ENCODE assay signal across 9 mouse cellular contexts in the genomic region with DNA sequence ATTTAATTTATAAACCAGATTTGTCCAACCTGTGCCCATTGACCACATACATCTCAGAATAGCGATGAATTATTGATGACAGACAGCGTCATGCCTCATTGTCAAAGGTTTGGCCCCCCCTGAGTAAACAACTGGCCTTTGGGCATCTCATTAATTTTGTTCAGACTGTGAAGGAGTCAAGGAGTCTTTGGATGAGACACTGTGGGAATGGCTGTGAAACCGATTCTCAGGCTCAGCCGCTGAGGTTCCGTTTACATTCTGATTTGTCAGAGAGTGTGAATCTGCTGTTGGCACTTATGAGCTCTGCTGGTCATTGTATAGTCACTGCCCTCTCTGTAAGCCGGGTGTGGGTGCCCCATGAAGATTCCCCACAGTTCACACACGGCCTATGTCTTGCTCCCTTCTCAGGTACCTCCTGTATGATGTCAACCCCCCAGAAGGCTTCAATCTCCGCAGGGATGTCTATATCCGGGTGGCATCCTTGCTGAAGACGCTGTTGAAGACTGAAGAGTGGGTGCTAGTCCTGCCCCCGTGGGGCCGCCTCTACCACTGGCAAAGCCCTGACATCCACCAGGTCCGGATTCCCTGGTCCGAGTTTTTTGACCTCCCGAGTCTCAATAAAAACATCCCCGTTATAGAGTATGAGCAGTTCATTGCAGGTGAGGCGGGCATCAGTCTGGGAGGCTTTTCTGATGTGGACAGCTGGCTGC. TPM values are rescaled to one million over a fixed set of nuclear protein-coding genes. Genes with fewer than 3 reads are reported as not detected.
DNase-seq lines count a peak whose midpoint lies in the region; ATAC-seq and TF ChIP-seq lines count a peak whose summit lies in the region.
"Had no signal": no experiment of that assay in that cellular context is flagged by ENCODE, and none has a peak within 500 bp of the region (broad histone marks: within the 10 kb centered on the region; RNA-seq: fewer than 3 reads in every experiment).

No protein-coding gene starts in this region.

- no peak for ATAC-seq in heart, embryonic 11.5 days (replicated peaks; ENCODE audit: insufficient number of reproducible peaks, low FRiP score, low TSS enrichment)
- no peak for ATAC-seq in hindbrain, embryonic 11.5 days (ENCODE audit: low FRiP score)

- H3K4me3 ChIP-seq in heart, embryonic 11.5 days (ENCODE audit: low read depth, low read length), result peak overlapping the region; percentile 95
- H3K4me3 ChIP-seq in cortical plate, adult 2 months (ENCODE audit: insufficient read depth, low read length), result peak overlapping the region; percentile 87; the same call in 1 of the 2 replicates
- peak overlapping the region; percentile 91 for H3K4me3 ChIP-seq in hindbrain, embryonic 11.5 days (ENCODE audit: low read depth, low read length)
- H3K4me3 ChIP-seq in midbrain, embryonic 10.5 days, result peak overlapping the region; percentile 95

- no peak for DNase-seq in heart, postnatal 25 days (ENCODE audit: low spot score)
- no peak for DNase-seq in hindbrain, embryonic 11.5 days (ENCODE audit: low spot score)
- DNase-seq in midbrain, embryonic 10.5 days (ENCODE audit: low spot score), result no peak
- no peak for DNase-seq in right cerebral cortex, adult 18-20 months
- DNase-seq in ovary, adult 18-20 months (ENCODE audit: low spot score), result no peak
- no peak for DNase-seq in embryo, embryonic 9.5 days (ENCODE audit: extremely low spot score)
- DNase-seq: kidney, postnatal 14 days had no signal

- no peak for TF ChIP-seq POLR2A in cortical plate, adult 2 months (IDR thresholded peaks at IDR 0.05; ENCODE audit: extremely low read depth, insufficient read depth, low read length)

- WGBS in heart, embryonic 11.5 days (ENCODE audit: insufficient replicate concordance), result 84% methylated on average over 17 of the region's 17 CpGs
- 87% methylated on average over 17 of the region's 17 CpGs for WGBS in hindbrain, embryonic 11.5 days
- 90% methylated on average over 17 of the region's 17 CpGs for WGBS in midbrain, embryonic 10.5 days

- H3K27ac ChIP-seq in heart, embryonic 11.5 days (ENCODE audit: low read depth, low read length), result no peak overlapping the region
- no peak overlapping the region for H3K27ac ChIP-seq in cortical plate, adult 2 months (ENCODE audit: insufficient read depth, low read length)
- no peak overlapping the region for H3K27ac ChIP-seq in hindbrain, embryonic 11.5 days (ENCODE audit: low read depth, low read length)
- no peak overlapping the region for H3K27ac ChIP-seq in midbrain, embryonic 10.5 days (replicated peaks)

- H3K9ac ChIP-seq in heart, embryonic 11.5 days (ENCODE audit: low read depth, low read length), result peak overlapping the region; percentile 11; the same call in 1 of the 2 replicates
- H3K9ac ChIP-seq in hindbrain, embryonic 11.5 days (ENCODE audit: low read depth, low read length), result no peak overlapping the region; the same call in 1 of the 2 replicates

- no peak for TF ChIP-seq CTCF in cortical plate, adult 2 months (IDR thresholded peaks at IDR 0.05; ENCODE audit: extremely low read depth, insufficient read depth, low read length)

- H3K4me1 ChIP-seq in heart, embryonic 11.5 days (ENCODE audit: control insufficient read depth, insufficient read depth, low read length), result peaks cover 13% of the 10 kb centered on the region; the same call in 1 of the 2 replicates
- peaks cover 1% of the 10 kb centered on the region; the same call in 1 of the 2 replicates for H3K4me1 ChIP-seq in cortical plate, adult 2 months (ENCODE audit: control insufficient read depth, insufficient read depth, low read length)
- 0 out of 2 replicates have a peak, but pooled peaks cover 3% of the 10 kb centered on the region for H3K4me1 ChIP-seq in hindbrain, embryonic 11.5 days (replicated peaks; ENCODE audit: control insufficient read depth, insufficient read depth, low read length)
- peaks cover 36% of the 10 kb centered on the region for H3K4me1 ChIP-seq in midbrain, embryonic 10.5 days

- H3K9me3 ChIP-seq in heart, embryonic 11.5 days (replicated peaks; ENCODE audit: control insufficient read depth, low read length), result no peaks in the 10 kb centered on the region
- no peaks in the 10 kb centered on the region for H3K9me3 ChIP-seq in hindbrain, embryonic 11.5 days (ENCODE audit: control insufficient read depth, low read length)
- H3K9me3 ChIP-seq in midbrain, embryonic 10.5 days (replicated peaks), result no peaks in the 10 kb centered on the region

- peak overlapping the region; percentile 77 for H3K4me2 ChIP-seq in heart, embryonic 11.5 days
- peak overlapping the region; percentile 78 for H3K4me2 ChIP-seq in hindbrain, embryonic 11.5 days (replicated peaks; ENCODE audit: low read depth, low read length)

- no peaks in the 10 kb centered on the region for H3K27me3 ChIP-seq in heart, embryonic 11.5 days (ENCODE audit: control insufficient read depth, insufficient read depth, low read length)
- no peaks in the 10 kb centered on the region for H3K27me3 ChIP-seq in hindbrain, embryonic 11.5 days (ENCODE audit: control insufficient read depth, insufficient read depth, low read length)
- no peaks in the 10 kb centered on the region for H3K27me3 ChIP-seq in midbrain, embryonic 10.5 days (ENCODE audit: low read depth, poor library complexity, severe bottlenecking)

- peaks cover 30% of the 10 kb centered on the region; the same call in 1 of the 2 replicates for H3K36me3 ChIP-seq in heart, embryonic 11.5 days (ENCODE audit: control insufficient read depth, insufficient read depth, low read length)
- no peaks in the 10 kb centered on the region for H3K36me3 ChIP-seq in hindbrain, embryonic 11.5 days (ENCODE audit: control insufficient read depth, insufficient read depth, low read length)
- peaks cover 50% of the 10 kb centered on the region for H3K36me3 ChIP-seq in midbrain, embryonic 10.5 days

- intact Hi-C loops in heart, postnatal 25 days (cut with DNase I), result no loop called here

RNA-seq across cellular contexts. Expression of a gene that starts 1.3 kb away (rescaled TPM):
- 118 and 133 TPM in 2 replicates for polyA plus RNA-seq in heart, embryonic 11.5 days (2014; fragmentation: Nextera tagmentation; extraction: Ambion mirVana)
- total RNA-seq in heart, postnatal 25 days (2021), result 10 to 100 TPM; 39.9 to 45.1 TPM
- 30.5 and 30.6 TPM in 2 replicates for polyA plus RNA-seq in cortical plate, adult 2 months (2012; rRNA removed)
- 68.4 and 72.6 TPM in 2 replicates for polyA plus RNA-seq in hindbrain, embryonic 11.5 days (2014; fragmentation: Nextera tagmentation; extraction: Ambion mirVana)
- 80.2 and 82.2 TPM in 2 replicates for polyA plus RNA-seq in midbrain, embryonic 10.5 days (2016; fragmentation: Nextera tagmentation; extraction: Ambion mirVana)
